In genomic region chr5:63952039-63952438, GRCm38 (mm10) we compare ENCODE assay signal across 25 mouse cellular contexts. TPM values are rescaled to one million over a fixed set of nuclear protein-coding genes. Genes with fewer than 3 reads are reported as not detected.
A peak's percentile ranks its signal among the peaks of the same experiment; 100 is the strongest.
DNase-seq lines count a peak whose midpoint lies in the region; ATAC-seq and TF ChIP-seq lines count a peak whose summit lies in the region.
"Had no signal": no experiment of that assay in that cellular context is flagged by ENCODE, and none has a peak within 500 bp of the region (broad histone marks: within the 10 kb centered on the region; RNA-seq: fewer than 3 reads in every experiment).

No protein-coding gene starts in this region.

- H3K27ac ChIP-seq in gastrocnemius, adult 2 months = peak overlapping the region; percentile 87
- H3K27ac ChIP-seq in heart, embryonic 14.5 days (replicated peaks in 1 of 2; ENCODE audit: control insufficient read depth in 1 of 2, insufficient read depth in 1 of 2, low read depth in 2 of 2, low read length in 2 of 2) = peak overlapping the region in 1 of 2 experiments; percentile 45; a peak in 2 of 4 replicates
- peak overlapping the region; percentile 31; the same call in 1 of the 2 replicates for H3K27ac ChIP-seq in kidney, postnatal 0 days
- 0 out of 2 replicates have a peak overlapping the region, but pooled peaks have one; percentile 26 for H3K27ac ChIP-seq in lung, postnatal 0 days (ENCODE audit: low read length)
- H3K27ac ChIP-seq: embryonic facial prominence, embryonic 15.5 days; forebrain, embryonic 12.5 days; hindbrain, embryonic 14.5 days; limb, embryonic 10.5 days; limb, embryonic 15.5 days; macrophage; midbrain, embryonic 13.5 days; neural tube, embryonic 13.5 days had no signal

- H3K9ac ChIP-seq in heart, embryonic 14.5 days (ENCODE audit: low read length) = no peak overlapping the region
- H3K9ac ChIP-seq in kidney, postnatal 0 days (ENCODE audit: low read depth, low read length) = no peak overlapping the region
- no peak overlapping the region for H3K9ac ChIP-seq in lung, postnatal 0 days (replicated peaks; ENCODE audit: low read depth)
- H3K9ac ChIP-seq: embryonic facial prominence, embryonic 15.5 days; forebrain, embryonic 12.5 days; forebrain, postnatal 0 days; hindbrain, embryonic 14.5 days; limb, embryonic 15.5 days; midbrain, embryonic 13.5 days; neural tube, embryonic 13.5 days had no signal

- H3K36me3 ChIP-seq in heart, embryonic 14.5 days (ENCODE audit: control insufficient read depth, insufficient read depth, low read length) = no peaks in the 10 kb centered on the region
- no peaks in the 10 kb centered on the region for H3K36me3 ChIP-seq in kidney, postnatal 0 days (ENCODE audit: insufficient read depth, low read length)
- H3K36me3 ChIP-seq in lung, postnatal 0 days (ENCODE audit: insufficient read depth, low read length) = no peaks in the 10 kb centered on the region
- H3K36me3 ChIP-seq: embryonic facial prominence, embryonic 15.5 days; forebrain, embryonic 12.5 days; limb, embryonic 15.5 days; midbrain, embryonic 13.5 days; neural tube, embryonic 13.5 days had no signal

- TF ChIP-seq EP300 in lung, postnatal 0 days (IDR thresholded peaks at IDR 0.05) = no peak

- no peaks in the 10 kb centered on the region for H3K27me3 ChIP-seq in heart, embryonic 14.5 days (ENCODE audit: control insufficient read depth, insufficient read depth, low read length)
- H3K27me3 ChIP-seq in kidney, postnatal 0 days (ENCODE audit: insufficient read depth, low read length) = no peaks in the 10 kb centered on the region
- no peaks in the 10 kb centered on the region for H3K27me3 ChIP-seq in lung, postnatal 0 days (replicated peaks; ENCODE audit: insufficient read depth, low read length)
- H3K27me3 ChIP-seq: embryonic facial prominence, embryonic 15.5 days; forebrain, embryonic 12.5 days; limb, embryonic 15.5 days; midbrain, embryonic 13.5 days; neural tube, embryonic 13.5 days had no signal

- intact Hi-C loops in gastrocnemius, adult 2 months (cut with DNase I) = no loop called here
- intact Hi-C loops in gastrocnemius, postnatal 14 days (cut with DNase I; ENCODE audit: low total_unique reads) = no loop called here
- intact Hi-C loops in heart, postnatal 14 days (cut with DNase I) = no loop called here

- H3K4me2 ChIP-seq in heart, embryonic 14.5 days (ENCODE audit: low read length) = peak overlapping the region; percentile 32; the same call in 1 of the 2 replicates
- H3K4me2 ChIP-seq in kidney, postnatal 0 days (ENCODE audit: low read length) = peak overlapping the region; percentile 5; the same call in 1 of the 2 replicates
- no peak overlapping the region for H3K4me2 ChIP-seq in lung, postnatal 0 days (replicated peaks; ENCODE audit: low read depth, low read length)
- H3K4me2 ChIP-seq: embryonic facial prominence, embryonic 15.5 days; forebrain, embryonic 12.5 days; hindbrain, embryonic 14.5 days; limb, embryonic 15.5 days; midbrain, embryonic 13.5 days; neural tube, embryonic 13.5 days had no signal

- peak overlapping the region; percentile 64 for H3K4me3 ChIP-seq in gastrocnemius, adult 2 months
- H3K4me3 ChIP-seq in heart, embryonic 14.5 days (ENCODE audit: control insufficient read depth in 1 of 2, insufficient read depth in 1 of 2, low read depth in 1 of 2, low read length in 2 of 2) = no peak overlapping the region
- no peak overlapping the region for H3K4me3 ChIP-seq in kidney, postnatal 0 days (replicated peaks; ENCODE audit: low read depth, low read length)
- H3K4me3 ChIP-seq in lung, postnatal 0 days (ENCODE audit: low read depth, low read length) = no peak overlapping the region
- H3K4me3 ChIP-seq: embryonic facial prominence, embryonic 15.5 days; forebrain, embryonic 12.5 days; limb, embryonic 10.5 days; limb, embryonic 15.5 days; midbrain, embryonic 13.5 days; neural tube, embryonic 13.5 days had no signal

- WGBS in heart, embryonic 14.5 days = 77% methylated on average over 6 of the region's 6 CpGs
- 41% methylated on average over 6 of the region's 6 CpGs for WGBS in kidney, postnatal 0 days
- 74% methylated on average over 6 of the region's 6 CpGs for WGBS in lung, postnatal 0 days

- H3K4me1 ChIP-seq in heart, embryonic 14.5 days (ENCODE audit: control insufficient read depth in 2 of 2, insufficient read depth in 2 of 2, low read length in 2 of 2) = peaks cover 12 to 13% of the 10 kb centered on the region in 2 experiments; a peak in 3 of 4 replicates
- peaks cover 14% of the 10 kb centered on the region for H3K4me1 ChIP-seq in kidney, postnatal 0 days (replicated peaks; ENCODE audit: insufficient read depth, low read length)
- 0 out of 2 replicates have a peak, but pooled peaks cover 5% of the 10 kb centered on the region for H3K4me1 ChIP-seq in lung, postnatal 0 days (ENCODE audit: insufficient read depth, low read depth, low read length)

- no peak for DNase-seq in gastrocnemius, adult 2 months
- no peak for DNase-seq in gastrocnemius, postnatal 14 days
- no peak for DNase-seq in heart, postnatal 14 days
- DNase-seq in kidney, postnatal 0 days (ENCODE audit: low spot score) = no peak
- DNase-seq in kidney, postnatal 14 days = no peak
- no peak for DNase-seq in lung, postnatal 0 days (ENCODE audit: low spot score)
- no peak for DNase-seq in lung, postnatal 10 days
- DNase-seq: cerebellum, adult 11 months; forebrain, postnatal 0 days; layer of hippocampus, adult 9-11 months; lung, adult 18-20 months; right cerebral cortex, postnatal 4 days; thymus, adult 2 months; thymus, postnatal 36 days had no signal

- ATAC-seq in heart, embryonic 14.5 days (ENCODE audit: insufficient number of reproducible peaks, insufficient read depth, low FRiP score, low read depth) = no peak
- no peak for ATAC-seq in kidney, postnatal 0 days (replicated peaks; ENCODE audit: low FRiP score, low read depth)
- no peak for ATAC-seq in lung, postnatal 0 days
- ATAC-seq: intestine, postnatal 0 days; midbrain, embryonic 13.5 days had no signal

- no peaks in the 10 kb centered on the region for H3K9me3 ChIP-seq in heart, embryonic 14.5 days (ENCODE audit: control insufficient read depth, low read length)
- H3K9me3 ChIP-seq in kidney, postnatal 0 days (replicated peaks; ENCODE audit: low read length) = no peaks in the 10 kb centered on the region
- no peaks in the 10 kb centered on the region for H3K9me3 ChIP-seq in lung, postnatal 0 days (ENCODE audit: low read length)
- H3K9me3 ChIP-seq: embryonic facial prominence, embryonic 15.5 days; forebrain, embryonic 12.5 days; G1E; limb, embryonic 10.5 days; limb, embryonic 15.5 days; midbrain, embryonic 13.5 days; neural tube, embryonic 13.5 days had no signal

- TF ChIP-seq CTCF in gastrocnemius, adult 2 months (IDR thresholded peaks at IDR 0.05) = no peak
- no peak for TF ChIP-seq CTCF in kidney, postnatal 0 days (IDR thresholded peaks at IDR 0.05; ENCODE audit: low read depth)
- TF ChIP-seq CTCF in lung, postnatal 0 days (IDR thresholded peaks at IDR 0.05) = no peak

RNA-seq across cellular contexts. Expression of gene Rell1, which starts 16.7 kb away (rescaled TPM):
- 10 to 100 TPM in 1 of 2 experiments, 1 to 10 TPM in 1; 8.0 to 12.5 TPM for total RNA-seq in gastrocnemius, adult 2 months (2021)
- total RNA-seq in gastrocnemius, postnatal 14 days (2021) = 10 to 100 TPM; 12.4 to 13.0 TPM
- polyA plus RNA-seq in heart, embryonic 14.5 days (2014; fragmentation: Nextera tagmentation; extraction: Ambion mirVana) = 5.0 and 5.4 TPM in 2 replicates
- total RNA-seq in heart, postnatal 14 days (2021) = 10 to 100 TPM; 14.0 to 15.1 TPM
- polyA plus RNA-seq in kidney, postnatal 0 days (2015; fragmentation: Nextera tagmentation; extraction: Ambion mirVana) = 25.5 and 27.7 TPM in 2 replicates
- polyA plus RNA-seq in lung, postnatal 0 days (2015; fragmentation: Nextera tagmentation; extraction: Ambion mirVana) = 27.0 and 29.0 TPM in 2 replicates
